Mouse (Mus musculus): ENCODE measurements around the gene Hexdc. TPM values are rescaled to one million over a fixed set of nuclear protein-coding genes. Genes with fewer than 3 reads are reported as not detected.

The Hexdc gene
- 3.6 TPM for polyA plus RNA-seq (2017; shearing (Covaris generic))

GRCm38 (mm10) chr11:121204161-121205006 is at the start of gene Hexdc, which contains the start of gene Ogfod3:
Gene Hexdc, plus strand, starts transcription at chr11:121204433.
Gene Ogfod3, minus strand, starts transcription at chr11:121204711.

DNA sequence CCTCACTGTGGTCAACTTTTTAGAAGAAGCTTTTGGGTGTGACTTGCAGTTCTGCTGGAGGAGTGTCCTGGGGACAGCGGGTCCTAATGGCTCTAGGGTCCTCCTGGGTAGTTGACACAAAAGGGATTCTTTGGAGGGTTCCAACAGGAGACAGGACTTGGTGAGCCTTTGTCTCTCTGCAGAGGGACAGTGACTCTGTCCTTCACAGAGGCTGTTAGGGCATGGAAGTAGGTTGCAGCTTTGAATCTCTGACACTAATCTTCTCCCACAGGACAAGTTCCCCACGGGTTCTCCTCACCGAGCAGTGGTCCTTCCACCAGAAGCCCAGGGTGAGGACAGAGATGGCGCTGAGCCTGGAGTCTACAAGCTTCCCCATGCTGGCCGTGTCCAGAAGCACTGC is 44.3 kb upstream of the Hexdc start, which contains the start of gene Uts2r:
Gene Uts2r (plus strand): TSS at position 301 of the 400 bp plus-strand sequence.

GRCm38 (mm10) chr11:121229018-121229439 is 24.8 kb downstream of the Hexdc start, which contains the start of gene Cybc1:
Gene Cybc1, minus strand, starts transcription at chr11:121229322.

DNA sequence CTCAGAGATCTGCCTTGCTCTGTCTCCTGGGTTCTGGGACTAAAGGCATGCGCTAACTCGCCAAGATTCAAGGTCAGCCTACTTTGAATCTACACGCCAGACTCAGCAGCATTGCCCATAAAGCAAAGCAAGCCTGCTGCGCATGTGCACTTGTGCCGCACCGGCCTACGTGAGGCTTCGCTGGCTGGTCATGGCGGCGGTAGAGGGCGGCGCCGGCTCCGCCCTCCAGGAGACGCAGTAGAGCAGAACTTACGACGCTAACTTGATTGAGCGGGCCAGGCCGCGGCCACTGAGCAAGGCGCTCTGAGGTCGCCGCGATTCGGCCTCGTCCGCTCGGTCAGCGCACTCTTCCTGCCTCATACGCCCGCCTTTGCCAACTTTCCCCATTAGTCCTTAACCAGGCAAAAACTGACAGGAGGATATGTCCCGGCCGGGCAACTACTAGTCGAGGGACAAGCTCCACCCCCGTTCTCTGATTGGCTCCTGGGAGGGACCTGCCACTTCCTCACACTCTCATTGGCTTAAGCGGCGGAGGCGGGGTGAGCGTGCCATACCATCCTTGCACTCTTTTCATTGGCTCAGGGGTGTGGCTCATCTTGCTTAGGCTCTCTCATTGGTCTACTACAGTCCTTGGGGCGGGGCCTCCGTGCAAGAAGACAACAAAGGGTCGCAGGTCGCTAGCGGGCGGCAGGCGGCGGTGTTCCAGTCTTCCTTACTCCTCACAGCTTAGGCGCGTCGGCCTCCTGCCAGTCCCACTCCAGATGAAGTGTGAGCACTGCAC is 32.5 kb downstream of the Hexdc start, which contains the start of gene Narf:
Gene Narf (plus strand): TSS at position 690 of the 781 bp plus-strand sequence.

DNA sequence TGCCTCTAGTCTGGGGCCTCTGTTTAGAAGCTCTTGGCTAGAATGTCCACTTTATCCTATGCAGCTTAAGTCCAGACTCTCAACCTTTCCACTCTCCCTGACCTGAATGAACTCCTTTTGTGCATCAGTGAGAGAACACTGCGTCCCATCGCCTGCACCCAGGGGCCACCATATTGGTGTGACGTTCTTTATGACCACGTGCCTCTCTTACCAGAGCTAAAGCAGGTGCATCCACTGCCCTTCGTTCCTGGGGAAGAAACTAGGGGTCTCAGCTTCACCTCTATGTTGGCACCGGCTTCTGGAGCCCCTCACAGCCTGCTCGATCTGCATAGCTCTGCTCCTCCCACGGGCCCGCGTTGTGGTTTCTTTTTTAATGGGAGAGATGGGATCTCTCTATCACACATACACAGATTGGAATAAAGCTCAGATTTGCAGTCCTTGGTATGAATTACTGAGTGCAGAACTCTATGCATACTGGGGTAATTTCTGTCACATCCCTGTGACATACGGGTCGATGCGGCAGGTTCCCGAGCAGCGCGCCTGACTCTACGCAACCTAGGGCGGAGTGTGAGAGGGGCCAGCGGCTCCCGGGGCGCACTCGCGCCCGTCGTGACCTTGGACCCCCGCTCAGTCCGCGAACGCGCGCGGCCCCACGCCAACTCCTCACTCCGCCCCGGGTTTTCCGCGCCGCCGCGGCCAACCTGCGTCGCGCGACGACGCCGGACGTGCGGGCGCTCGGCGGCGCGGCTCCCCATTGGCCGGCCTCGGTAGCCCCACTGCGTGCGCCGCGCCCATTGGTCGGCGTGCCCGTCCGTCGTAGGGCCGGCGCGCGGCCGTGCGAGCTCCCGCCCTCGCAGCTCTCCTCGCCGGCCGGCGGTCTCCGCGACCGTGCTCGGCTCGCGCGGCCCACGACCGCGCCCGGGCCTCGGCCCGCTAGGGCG is 55.2 kb downstream of the Hexdc start, which contains the start of gene Foxk2:
Gene Foxk2 (plus strand): TSS at position 831 of the 941 bp plus-strand sequence.

Other genes starting within 250 kb of the Hexdc start
- gene Csnk1d, start 213.1 kb upstream of the Hexdc start, polyA plus RNA-seq (2017; shearing (Covaris generic)): 143 TPM
- gene Cd7, start 165.0 kb upstream of the Hexdc start, polyA plus RNA-seq (2017; shearing (Covaris generic)): 61.2 TPM
- gene Sectm1b, start 140.9 kb upstream of the Hexdc start, polyA plus RNA-seq (2017; shearing (Covaris generic)): not detected
- not detected for gene Sectm1a, start 123.2 kb upstream of the Hexdc start, polyA plus RNA-seq (2017; shearing (Covaris generic))
- gene Tex19.2, start 85.8 kb upstream of the Hexdc start, polyA plus RNA-seq (2017; shearing (Covaris generic)): not detected
- not detected for gene Tex19.1, start 58.3 kb upstream of the Hexdc start, polyA plus RNA-seq (2017; shearing (Covaris generic))
- not detected for gene Uts2r, start 44.2 kb upstream of the Hexdc start, polyA plus RNA-seq (2017; shearing (Covaris generic))
- gene Ogfod3, start 278 bp downstream of the Hexdc start, polyA plus RNA-seq (2017; shearing (Covaris generic)): 9.1 TPM
- 148 TPM for gene Cybc1, start 24.9 kb downstream of the Hexdc start, polyA plus RNA-seq (2017; shearing (Covaris generic))
- 49.9 TPM for gene Narf, start 32.8 kb downstream of the Hexdc start, polyA plus RNA-seq (2017; shearing (Covaris generic))
- gene Foxk2, start 55.6 kb downstream of the Hexdc start, polyA plus RNA-seq (2017; shearing (Covaris generic)): 1.9 TPM
- 50.9 TPM for gene Wdr45b, start 150.0 kb downstream of the Hexdc start, polyA plus RNA-seq (2017; shearing (Covaris generic))
- gene Rab40b, start 183.8 kb downstream of the Hexdc start, polyA plus RNA-seq (2017; shearing (Covaris generic)): not detected
- gene Fn3krp, start 217.0 kb downstream of the Hexdc start, polyA plus RNA-seq (2017; shearing (Covaris generic)): 0.54 TPM
- 0.11 TPM for gene Fn3k, start 230.5 kb downstream of the Hexdc start, polyA plus RNA-seq (2017; shearing (Covaris generic))
- 56.6 TPM for gene Tbcd, start 247.5 kb downstream of the Hexdc start, polyA plus RNA-seq (2017; shearing (Covaris generic))